Mouse (Mus musculus) intestine, embryonic 16.5 days (tissue): ENCODE results near the gene Cstad. TPM values are rescaled to one million over a fixed set of nuclear protein-coding genes. Genes with fewer than 3 reads are reported as not detected.

ENCODE experiments used
- ATAC-seq: fragments of 200-750 bp; cut with Nextera tagmentation; 2 replicates; pipeline ENCODE4 v1.8.0; 2017; ENCODE audit warnings: moderate TSS enrichment, moderate library complexity
- H3K27ac ChIP-seq: fragments of 300-500 bp; sonication (generic); 2 replicates; pipeline ENCODE4 v1.5.1; 2014; ENCODE audit warnings: mild to moderate bottlenecking, low read length
- H3K27me3 ChIP-seq: fragments of 300-500 bp; sonication (generic); replicated peaks from 2 replicates; pipeline ENCODE4 v1.6.1; 2014; ENCODE audit warnings: low read length, control low read depth, mixed read lengths; ENCODE audit not compliant: control insufficient read depth, insufficient read depth
- H3K36me3 ChIP-seq: fragments of 300-500 bp; sonication (generic); 2 replicates; pipeline ENCODE4 v1.6.1; 2014; ENCODE audit warnings: low read length, control low read depth; ENCODE audit not compliant: control insufficient read depth, insufficient read depth
- H3K4me1 ChIP-seq: fragments of 300-500 bp; sonication (generic); 2 replicates; pipeline ENCODE4 v1.6.1; 2014; ENCODE audit warnings: low read length, control low read depth, mixed read lengths; ENCODE audit not compliant: control insufficient read depth, insufficient read depth
- H3K4me2 ChIP-seq: fragments of 300-500 bp; sonication (generic); 2 replicates; pipeline ENCODE4 v1.6.1; 2014; ENCODE audit warnings: low read depth, low read length, control low read depth
- H3K4me3 ChIP-seq: fragments of 300-500 bp; sonication (generic); 2 replicates; pipeline ENCODE4 v1.5.1; 2014; ENCODE audit warnings: mild to moderate bottlenecking, low read length
- H3K9ac ChIP-seq: fragments of 300-500 bp; sonication (generic); 2 replicates; pipeline ENCODE4 v1.6.1; 2014; ENCODE audit warnings: low read depth, low read length
- H3K9me3 ChIP-seq: fragments of 300-500 bp; sonication (generic); 2 replicates; pipeline ENCODE4 v1.6.1; 2016; ENCODE audit warnings: low read length, control low read depth; ENCODE audit not compliant: control insufficient read depth
- WGBS: fragments of 180-500 bp; shearing (Covaris S2); extraction: QIAGEN DNeasy Blood & Tissue Kit; methylation state at CpG from one replicate; pipeline ENCODE4 v1.1.7; 2014; 5-methylcytosine and 5-hydroxymethylcytosine counted together
- polyA plus RNA-seq: library from polyadenylated mRNA; unstranded; fragments of >200 nt; fragmentation: Nextera tagmentation; extraction: Ambion mirVana; gene quantifications from 2 replicates; pipeline ENCODE4 v1.2.1, GENCODE M21; 2015

Cstad gene
- polyA plus RNA-seq, 1 experiment from 2014 or later, result 0.99 TPM

DNA sequence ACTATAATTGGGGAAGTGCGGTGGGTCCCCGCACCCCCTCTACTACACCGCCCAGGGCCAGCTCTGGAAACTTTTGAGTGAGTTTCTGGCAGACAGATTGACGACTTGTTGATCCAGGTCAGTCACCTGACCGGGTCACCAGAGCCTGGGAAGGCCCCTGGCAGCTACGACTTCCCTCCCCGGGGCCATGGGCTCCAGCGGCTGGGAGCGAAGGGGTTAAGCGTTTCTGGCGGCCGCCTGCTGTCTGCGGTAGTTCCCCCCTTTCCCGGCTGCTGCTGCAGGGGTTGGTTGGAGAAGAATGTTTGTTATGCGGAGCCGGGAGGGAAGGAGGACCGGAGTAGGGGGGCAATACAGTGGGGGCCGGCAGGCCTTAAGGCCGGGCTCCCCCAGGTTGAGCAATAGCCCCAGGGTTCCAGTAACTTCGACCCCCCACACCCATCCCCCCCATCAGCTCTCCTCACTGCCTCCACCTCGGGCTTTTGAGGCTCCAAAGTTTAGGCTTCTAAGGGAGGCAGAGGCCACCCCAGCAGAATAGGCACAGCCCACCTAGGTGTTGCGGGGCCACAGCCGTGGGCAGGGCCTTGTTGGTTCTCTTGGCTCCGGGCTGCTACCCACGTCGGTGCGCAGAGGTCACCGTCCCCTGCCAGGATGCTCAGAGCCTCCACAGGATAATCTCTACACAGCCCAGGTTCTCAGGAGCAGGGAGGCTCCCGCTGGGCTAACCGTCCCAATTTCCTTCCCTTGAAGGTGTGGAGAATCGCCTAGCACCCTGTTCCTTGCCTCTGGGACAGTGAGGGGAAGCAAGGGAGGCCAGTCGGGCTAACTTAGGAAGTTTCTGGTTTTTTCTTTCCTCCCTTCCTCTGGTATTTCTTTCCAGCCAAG lies 10.3 kb downstream of the Cstad start:
- Histone ChIP-seq H3K36me3 (no peaks in the 10 kb centered on the region), H3K27ac (peak overlapping the region; percentile 58), H3K27me3 (no peaks in the 10 kb centered on the region), H3K9me3 (no peaks in the 10 kb centered on the region), H3K4me3 (peak overlapping the region; percentile 12), H3K4me2 (peak overlapping the region; percentile 24), H3K4me1 (peaks cover 50% of the 10 kb centered on the region), H3K9ac (peak overlapping the region; percentile 59)
- WGBS, result 4% methylated on average over 32 of the region's 32 CpGs
- ATAC-seq, result peak; percentile 61

- H3K4me3 ChIP-seq, result no peak overlapping the region
- H3K36me3 ChIP-seq, result no peaks in the 10 kb centered on the region
- WGBS, result 19% methylated on average over 6 of the region's 6 CpGs
- peak overlapping the region; percentile 24; the same call in 1 of the 2 replicates for H3K4me2 ChIP-seq
- no peaks in the 10 kb centered on the region for H3K27me3 ChIP-seq
- peak overlapping the region; percentile 58 for H3K27ac ChIP-seq
- peaks cover 44% of the 10 kb centered on the region for H3K4me1 ChIP-seq
- H3K9me3 ChIP-seq, result no peaks in the 10 kb centered on the region
- no peak for ATAC-seq
- H3K9ac ChIP-seq, result peak overlapping the region; percentile 59; the same call in 1 of the 2 replicates
Measured at GRCm38 (mm10) chr2:30605762-30606051, 10.9 kb downstream of the Cstad start.

- Histone ChIP-seq H3K27me3 (no peaks in the 10 kb centered on the region), H3K4me1 (peaks cover 34% of the 10 kb centered on the region), H3K9me3 (no peaks in the 10 kb centered on the region), H3K4me3 (no peak overlapping the region), H3K4me2 (no peak overlapping the region), H3K9ac (no peak overlapping the region; the same call in 1 of the 2 replicates), H3K27ac (0 out of 2 replicates have a peak overlapping the region, but pooled peaks have one; percentile 24), H3K36me3 (no peaks in the 10 kb centered on the region)
- ATAC-seq, result no peak
- WGBS, result 22% methylated on average over 23 of the region's 23 CpGs
Measured at GRCm38 (mm10) chr2:30606621-30607052, 11.8 kb downstream of the Cstad start.

DNA sequence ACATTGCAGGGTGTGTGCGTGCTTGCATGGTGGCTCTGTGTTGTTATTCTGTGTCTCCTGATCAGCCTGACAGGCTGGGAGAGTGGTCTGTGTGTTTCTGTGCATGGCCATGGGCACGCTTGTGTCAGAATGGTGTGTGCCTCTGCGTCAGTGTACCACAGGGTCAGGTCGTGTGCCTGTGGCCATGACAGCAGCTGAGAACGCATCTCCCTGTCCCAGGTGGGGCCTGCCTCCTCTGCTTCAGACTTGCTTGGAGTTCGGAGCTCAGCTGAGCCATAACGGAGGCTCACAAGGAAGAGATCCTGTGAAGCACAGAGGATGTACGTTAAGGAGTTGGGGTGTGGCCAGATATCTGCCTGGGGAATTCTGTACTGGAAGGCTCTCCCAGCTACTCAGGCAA lies 13.1 kb downstream of the Cstad start:
- Histone ChIP-seq H3K4me3 (no peak overlapping the region), H3K9me3 (no peaks in the 10 kb centered on the region), H3K9ac (no peak overlapping the region), H3K27ac (no peak overlapping the region), H3K4me2 (no peak overlapping the region), H3K27me3 (no peaks in the 10 kb centered on the region), H3K36me3 (no peaks in the 10 kb centered on the region), H3K4me1 (peaks cover 32% of the 10 kb centered on the region)
- WGBS, result 60% methylated on average over 8 of the region's 8 CpGs
- ATAC-seq, result no peak

- no peaks in the 10 kb centered on the region for H3K36me3 ChIP-seq
- 87% methylated on average over 10 of the region's 10 CpGs for WGBS
- H3K9me3 ChIP-seq, result no peaks in the 10 kb centered on the region
- H3K4me2 ChIP-seq, result no peak overlapping the region
- no peaks in the 10 kb centered on the region for H3K27me3 ChIP-seq
- no peak overlapping the region for H3K9ac ChIP-seq
- H3K4me3 ChIP-seq, result no peak overlapping the region
- ATAC-seq, result no peak
- H3K4me1 ChIP-seq, result peaks cover 37% of the 10 kb centered on the region
- H3K27ac ChIP-seq, result no peak overlapping the region
Measured at GRCm38 (mm10) chr2:30608690-30609201, 13.9 kb downstream of the Cstad start.

DNA sequence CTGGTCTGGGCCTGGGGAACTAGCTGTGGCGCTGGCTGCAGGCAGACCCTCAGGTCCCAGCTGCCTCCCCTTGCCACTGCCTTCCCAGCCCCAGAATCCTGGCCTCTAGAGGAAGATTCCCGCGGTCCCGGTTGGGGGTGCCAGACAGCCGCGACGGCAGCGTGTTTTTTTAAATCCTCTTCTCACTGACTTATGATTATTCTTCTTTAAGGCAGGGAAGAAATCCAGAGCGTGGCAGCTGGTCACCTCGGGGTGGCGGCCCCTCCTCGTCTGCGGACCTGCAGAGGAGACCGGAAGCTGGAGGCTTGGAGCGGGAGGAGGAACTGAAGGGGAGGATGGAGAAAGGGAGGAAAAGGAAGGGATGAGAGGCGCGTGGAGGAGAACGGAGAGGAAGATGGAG lies 18.7 kb downstream of the Cstad start:
- peak overlapping the region; percentile 84 for H3K27ac ChIP-seq
- H3K36me3 ChIP-seq, result no peaks in the 10 kb centered on the region
- peaks cover 19% of the 10 kb centered on the region for H3K4me1 ChIP-seq
- no peaks in the 10 kb centered on the region for H3K9me3 ChIP-seq
- WGBS, result 4% methylated on average over 18 of the region's 18 CpGs
- peak overlapping the region; percentile 48 for H3K4me2 ChIP-seq
- no peaks in the 10 kb centered on the region for H3K27me3 ChIP-seq
- H3K9ac ChIP-seq, result peak overlapping the region; percentile 63
- H3K4me3 ChIP-seq, result peak overlapping the region; percentile 18
- peak; percentile 75 for ATAC-seq

DNA sequence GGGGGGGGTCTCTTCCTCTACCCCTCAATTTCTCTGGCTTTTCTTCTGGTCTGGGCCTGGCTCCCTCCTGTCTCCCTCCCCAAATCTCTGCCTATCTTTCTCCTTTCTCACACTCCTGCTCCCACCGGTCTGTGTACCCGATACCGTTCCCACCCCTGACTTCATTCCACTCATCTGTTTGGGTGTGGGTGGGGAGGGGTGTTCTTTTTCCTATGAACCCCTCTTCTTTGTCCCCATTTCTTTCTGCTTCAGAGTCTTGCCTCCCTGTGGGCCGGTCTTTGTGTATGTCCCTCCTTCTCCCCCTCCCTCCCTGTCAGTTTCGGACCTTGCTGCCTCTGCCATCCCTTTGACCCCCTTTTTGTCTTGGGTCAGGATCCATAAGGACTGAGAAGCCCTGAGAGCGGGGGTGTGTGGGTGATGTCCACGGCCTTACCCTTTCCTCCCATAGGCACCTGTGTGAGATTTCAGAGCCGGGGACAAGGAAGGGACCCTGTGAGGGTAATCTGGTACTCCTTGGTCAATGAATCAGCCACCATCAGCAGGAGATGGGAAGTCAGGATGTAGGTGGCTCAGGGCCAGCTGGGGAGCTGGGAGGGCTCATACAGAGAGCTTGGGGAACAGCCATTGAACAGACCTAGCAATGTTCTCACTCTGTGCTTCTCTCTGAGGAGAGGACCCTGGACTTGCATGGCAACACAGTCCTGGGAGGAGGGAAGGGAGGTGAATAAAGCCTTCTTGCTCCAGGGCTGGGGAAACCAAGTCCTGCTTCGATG lies 19.5 kb downstream of the Cstad start:
- no peak for ATAC-seq
- H3K9me3 ChIP-seq, result no peaks in the 10 kb centered on the region
- no peaks in the 10 kb centered on the region for H3K36me3 ChIP-seq
- H3K4me3 ChIP-seq, result peak overlapping the region; percentile 18
- no peaks in the 10 kb centered on the region for H3K27me3 ChIP-seq
- H3K9ac ChIP-seq, result peak overlapping the region; percentile 63
- peak overlapping the region; percentile 84 for H3K27ac ChIP-seq
- WGBS, result 46% methylated on average over 9 of the region's 9 CpGs
- peaks cover 25% of the 10 kb centered on the region for H3K4me1 ChIP-seq
- H3K4me2 ChIP-seq, result peak overlapping the region; percentile 48

- Histone ChIP-seq H3K4me3 (no peak overlapping the region), H3K27me3 (no peaks in the 10 kb centered on the region), H3K27ac (no peak overlapping the region), H3K4me2 (no peak overlapping the region), H3K9ac (no peak overlapping the region), H3K9me3 (no peaks in the 10 kb centered on the region), H3K36me3 (no peaks in the 10 kb centered on the region), H3K4me1 (peaks cover 25% of the 10 kb centered on the region)
- ATAC-seq, result no peak
- 96% methylated on average over 2 of the region's 2 CpGs for WGBS
Measured at GRCm38 (mm10) chr2:30615869-30616268, 21.0 kb downstream of the Cstad start.

- Histone ChIP-seq H3K9me3 (no peaks in the 10 kb centered on the region), H3K36me3 (no peaks in the 10 kb centered on the region), H3K4me1 (peaks cover 25% of the 10 kb centered on the region), H3K4me2 (no peak overlapping the region), H3K9ac (no peak overlapping the region), H3K27ac (peak overlapping the region; percentile 12; the same call in 1 of the 2 replicates), H3K27me3 (no peaks in the 10 kb centered on the region), H3K4me3 (no peak overlapping the region)
- ATAC-seq, result no peak
- WGBS, result 74% methylated on average over 6 of the region's 6 CpGs
Measured at GRCm38 (mm10) chr2:30616464-30616863, 21.6 kb downstream of the Cstad start.
